Mouse (Mus musculus) gastrocnemius, postnatal 10 days (tissue): Measurements from ENCODE around the gene Gm14226. TPM values are rescaled to one million over a fixed set of nuclear protein-coding genes. Genes with fewer than 3 reads are reported as not detected.
"Not testable (repeated sequence)": the region's sequence is repeated elsewhere in the genome, so short reads cannot be mapped to it uniquely, and the experiment has no call there.

Source experiments
- DNase-seq: peaks from one replicate; pipeline ENCODE4 v3.0.0; 2021; ENCODE audit warnings: mixed read lengths
- long read RNA-seq, 2 experiments: library from polyadenylated mRNA; stranded (forward); transcript quantifications; one replicate each; pipeline ENCODE4 v2.0.0; 2021
- total RNA-seq, 2 experiments: library from RNA; stranded (reverse); gene quantifications; 2 replicates each; pipeline ENCODE4 v1.2.3; 2021

Gene Gm14226
- total RNA-seq: not detected
- long read RNA-seq, experiment 1: 0 reads
- long read RNA-seq, experiment 2: 0 reads

GRCm38 (mm10) chr2:155018251-155018755 lies at the start of gene Gm14226:
Gene Gm14226, plus strand, starts transcription at chr2:155018266.
- DNase-seq: not testable (repeated sequence)

- not testable (repeated sequence) for DNase-seq
Measured at GRCm38 (mm10) chr2:154969740-154970397, 48.2 kb upstream of the Gm14226 start.

DNA sequence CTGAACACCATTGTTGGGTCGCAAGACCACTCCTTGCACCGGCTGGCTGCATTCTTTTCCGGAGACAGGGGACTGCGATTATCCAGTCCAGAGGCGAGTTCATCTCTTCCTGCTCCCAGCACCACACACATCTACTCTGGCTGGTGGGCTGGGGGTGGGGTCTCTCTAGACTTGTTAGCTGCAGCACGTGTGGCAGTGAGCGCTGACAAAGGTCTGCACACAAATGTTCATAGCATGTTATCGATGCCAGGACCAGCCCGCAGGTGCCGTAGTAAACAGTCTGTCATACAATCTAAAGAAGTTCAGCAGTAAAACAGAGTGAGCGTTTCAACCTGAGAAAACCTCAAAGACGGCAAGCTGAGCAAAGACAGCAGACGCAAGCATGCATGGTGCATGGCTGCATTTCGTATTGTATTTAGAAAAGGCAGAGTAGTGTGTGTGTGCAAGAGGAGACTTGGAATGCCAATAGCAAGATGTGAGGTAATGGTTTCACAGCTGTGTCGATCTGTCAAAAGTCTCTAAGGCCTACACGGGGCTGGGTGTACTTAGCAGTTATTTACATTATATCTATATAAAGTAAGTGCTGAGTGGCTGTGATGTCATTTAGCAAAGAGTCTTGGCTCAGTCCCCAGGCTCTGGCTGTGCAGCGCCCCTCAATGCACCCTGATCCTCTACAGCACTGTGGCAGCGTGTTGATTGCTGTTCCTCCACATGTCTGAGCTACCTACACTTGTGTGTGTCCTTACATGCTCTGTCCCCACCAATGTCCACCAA lies 46.0 kb upstream of the Gm14226 start:
- DNase-seq: no peak

DNA sequence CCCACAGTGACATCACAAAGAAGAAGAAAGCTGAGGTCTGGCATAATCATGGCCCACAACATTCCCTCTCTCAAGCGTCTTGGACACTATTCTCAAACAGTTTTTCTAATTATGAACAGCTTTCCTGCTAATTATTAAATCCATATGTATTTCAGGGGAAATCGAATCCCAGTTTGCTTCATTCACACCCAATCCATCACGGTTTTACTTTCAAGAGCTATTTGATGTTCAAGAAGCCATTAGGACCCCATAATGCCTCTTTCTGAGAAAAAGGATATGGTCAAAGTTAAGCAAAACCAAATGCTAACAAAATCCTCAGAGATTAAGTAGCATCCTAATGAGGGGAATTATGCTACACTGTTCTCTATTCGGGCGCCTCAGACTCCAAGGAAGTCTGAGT lies 45.1 kb upstream of the Gm14226 start:
- no peak for DNase-seq

- DNase-seq: no peak
Measured at GRCm38 (mm10) chr2:154986609-154987008, 31.5 kb upstream of the Gm14226 start.

DNA sequence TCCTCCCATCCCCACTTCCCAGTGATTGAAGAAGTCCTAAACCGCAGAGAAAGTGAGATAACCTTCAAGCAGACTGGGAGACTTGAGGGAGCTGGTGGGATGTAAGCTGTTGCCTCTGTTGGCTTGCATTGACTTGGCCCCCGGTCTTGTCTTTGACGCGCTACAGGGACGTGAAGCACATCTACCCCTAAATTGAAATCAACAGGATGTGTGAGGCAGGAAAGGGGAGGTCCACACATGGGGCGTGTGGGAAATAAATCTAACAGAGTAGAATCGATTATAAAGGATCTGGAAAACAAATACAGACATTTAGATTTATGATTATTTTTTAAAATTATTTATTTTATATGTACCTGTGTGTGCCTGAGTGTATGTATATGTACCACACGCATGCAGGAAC lies 26.7 kb upstream of the Gm14226 start:
- DNase-seq: no peak

DNA sequence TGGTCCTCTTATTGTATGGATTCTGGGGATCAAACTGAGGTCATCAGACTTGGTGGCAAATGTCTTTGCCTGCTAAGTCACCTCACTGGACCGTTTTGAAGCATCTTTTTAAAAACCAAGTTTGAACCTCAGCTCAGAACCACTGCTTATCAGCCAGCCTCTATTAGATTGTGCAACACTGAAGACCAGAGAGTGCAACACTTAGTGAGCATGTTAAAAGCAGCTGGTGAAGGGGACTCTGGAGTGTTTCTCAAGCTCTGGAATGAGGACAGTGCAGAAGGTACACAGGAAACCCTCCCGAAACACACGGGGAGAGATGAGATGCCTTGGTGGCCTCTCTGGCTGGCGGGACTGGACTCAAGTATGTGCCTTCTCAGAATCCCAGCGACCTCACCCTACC lies 26.0 kb upstream of the Gm14226 start:
- no peak for DNase-seq

DNA sequence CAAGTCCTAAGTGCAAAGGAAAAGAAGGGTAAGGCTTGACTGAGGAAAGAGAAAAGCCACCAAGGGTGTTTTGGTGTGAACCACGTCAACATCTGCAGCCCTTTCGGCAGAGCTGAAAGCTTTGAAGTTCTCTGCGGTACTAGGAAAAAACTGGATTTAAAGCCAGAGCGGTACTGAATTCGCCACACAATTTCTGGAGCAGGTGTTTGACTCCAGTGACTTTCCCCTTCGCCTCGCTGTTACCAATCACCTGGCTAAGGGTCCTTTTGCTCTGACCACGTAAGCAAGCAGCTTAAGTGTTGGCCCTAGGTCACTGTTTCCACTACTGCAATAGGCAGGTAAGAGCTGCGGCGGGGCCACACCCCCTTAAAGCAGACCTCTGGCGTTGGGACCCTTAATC lies 12.6 kb upstream of the Gm14226 start:
- DNase-seq: no peak

- DNase-seq: no peak
Measured at GRCm38 (mm10) chr2:155011086-155011656, 6.9 kb upstream of the Gm14226 start.

DNA sequence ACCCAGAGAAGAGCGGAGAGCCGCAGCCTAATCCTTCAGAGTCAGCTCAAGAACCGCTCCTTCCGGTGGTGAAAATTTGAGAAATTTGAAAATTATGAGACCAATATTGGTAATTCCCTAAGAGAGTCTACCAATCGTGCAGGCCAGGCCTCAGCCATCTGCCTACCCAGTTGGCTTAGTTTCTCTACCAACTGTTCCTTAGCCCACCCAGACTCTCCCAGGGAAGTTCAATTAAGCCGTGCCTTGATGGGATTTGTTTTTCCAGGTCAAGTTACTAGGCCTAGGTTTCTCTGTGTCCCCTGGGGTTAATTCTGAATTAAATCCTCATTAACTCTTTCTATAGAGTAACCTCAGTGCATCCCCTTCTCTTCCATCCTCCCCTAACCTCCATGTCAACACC lies 5.1 kb upstream of the Gm14226 start:
- no peak for DNase-seq

DNA sequence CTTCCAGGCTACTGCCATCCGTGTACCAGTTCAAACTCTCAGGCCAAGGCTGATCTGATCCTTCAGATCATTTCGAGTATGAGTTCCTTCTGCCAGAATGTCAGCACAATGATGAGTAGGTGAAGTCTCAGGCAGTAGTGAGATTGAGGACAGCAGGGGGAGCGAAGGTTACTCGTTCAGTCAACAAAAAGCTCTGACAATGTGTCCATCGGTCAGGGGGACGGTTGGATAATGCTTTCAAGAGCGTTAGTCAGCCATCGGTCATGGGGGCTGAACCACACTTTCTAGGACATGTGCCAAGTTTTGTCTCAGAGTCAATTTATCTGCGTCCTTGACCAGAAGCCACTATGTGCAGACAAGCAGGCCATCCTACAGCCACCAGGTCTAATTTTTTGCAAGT lies 1.3 kb upstream of the Gm14226 start:
- not testable (repeated sequence) for DNase-seq

GRCm38 (mm10) chr2:155018762-155019641 lies 936 bp downstream of the Gm14226 start:
- DNase-seq: peak; percentile 56

DNA sequence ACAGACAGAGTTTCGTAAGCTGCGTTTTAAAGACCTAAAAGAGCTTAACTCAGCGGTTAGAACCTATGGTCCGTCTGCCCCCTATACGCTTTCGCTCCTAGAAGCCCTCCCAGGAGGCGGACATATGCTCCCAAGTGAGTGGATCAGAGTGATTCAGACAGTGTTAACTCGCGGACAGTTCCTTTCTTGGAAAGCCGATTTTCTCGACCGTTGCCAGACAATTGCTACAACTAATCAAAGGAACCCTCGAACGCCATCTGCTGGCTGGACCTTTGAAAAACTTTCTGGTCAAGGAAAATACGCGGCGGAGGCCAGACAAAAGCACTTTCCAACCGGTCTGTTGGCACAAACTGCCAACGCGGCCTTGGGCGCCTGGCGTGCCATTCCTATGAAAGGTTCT lies 1.6 kb downstream of the Gm14226 start:
- DNase-seq: peak; percentile 91

GRCm38 (mm10) chr2:155020247-155020826 lies 2.3 kb downstream of the Gm14226 start:
- not testable (repeated sequence) for DNase-seq

- DNase-seq: no peak
Measured at GRCm38 (mm10) chr2:155030831-155031230, 12.8 kb downstream of the Gm14226 start.

DNA sequence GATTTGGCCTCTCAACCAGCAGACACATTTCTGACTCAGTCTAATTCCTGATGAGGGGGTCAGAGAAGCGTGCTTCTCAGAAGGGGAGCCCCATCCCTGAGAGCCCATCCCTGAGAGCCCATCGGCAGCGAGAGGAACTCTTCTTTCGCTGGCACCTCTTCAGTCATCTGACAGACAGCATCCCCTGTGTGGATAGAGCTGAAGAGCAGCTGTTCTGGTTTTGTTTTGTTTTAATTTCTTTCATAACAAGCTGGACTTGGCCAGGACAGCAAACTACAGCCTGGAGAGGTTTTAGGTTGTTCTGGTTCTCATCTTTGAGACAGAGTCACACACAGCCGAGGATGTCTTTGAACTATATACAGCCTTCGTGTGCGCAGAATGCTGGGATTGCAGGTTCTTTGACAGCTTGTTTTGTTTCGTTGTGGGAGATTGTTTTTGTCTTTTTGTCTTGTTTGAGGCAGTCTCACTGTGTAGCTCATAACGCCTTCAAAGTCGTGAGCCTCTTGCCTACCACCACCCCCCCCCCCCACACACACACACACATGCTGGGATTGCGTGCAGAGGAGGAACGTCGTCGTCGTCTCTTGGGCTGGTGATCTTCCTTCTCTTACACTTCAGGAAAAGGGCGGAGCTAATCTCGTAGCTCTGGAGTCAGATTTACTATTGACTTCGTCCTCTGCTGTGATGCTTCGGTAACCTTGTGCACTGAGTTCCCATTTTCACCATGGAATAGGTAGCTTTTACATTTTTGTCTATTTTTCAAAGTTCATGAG lies 15.1 kb downstream of the Gm14226 start:
- DNase-seq: no peak

DNA sequence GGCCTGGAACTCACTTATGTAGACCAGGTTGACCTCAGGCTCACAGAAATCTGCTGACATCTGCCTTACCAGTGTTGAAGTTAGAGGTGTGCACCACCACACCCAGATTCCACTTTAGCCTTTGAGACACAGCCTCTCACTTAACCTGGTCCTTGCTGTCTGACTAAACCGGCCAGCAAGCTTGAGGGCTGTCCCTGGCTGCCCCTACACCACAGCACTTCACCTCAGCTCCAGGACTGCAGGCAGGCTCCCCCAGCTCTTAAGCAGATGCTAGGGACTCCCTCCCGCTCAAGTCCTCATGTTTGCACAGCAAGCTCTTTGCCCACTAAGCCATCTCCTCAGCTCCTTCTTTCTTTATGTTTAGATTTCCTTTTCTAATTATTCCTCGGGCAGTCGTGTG lies 21.9 kb downstream of the Gm14226 start:
- DNase-seq: no peak

DNA sequence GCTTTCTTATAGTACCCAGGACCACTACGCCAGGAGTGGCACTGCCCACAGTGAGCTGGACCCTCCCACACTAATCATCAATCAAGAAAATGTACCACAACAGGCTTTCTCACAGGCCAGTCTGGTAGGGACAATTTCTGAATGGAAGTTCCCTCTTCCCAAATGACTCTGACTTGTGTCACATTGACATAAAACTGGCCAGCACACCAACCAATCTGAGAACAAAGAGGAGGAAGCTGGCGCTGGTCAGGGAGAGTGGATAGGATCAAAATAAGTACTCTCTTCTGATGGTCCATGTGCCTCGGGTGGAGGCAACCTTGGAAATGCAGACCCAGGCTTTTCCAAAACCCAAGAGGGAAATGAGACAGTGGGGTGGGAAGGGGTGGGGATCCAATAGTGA lies 26.5 kb downstream of the Gm14226 start:
- no peak for DNase-seq

DNA sequence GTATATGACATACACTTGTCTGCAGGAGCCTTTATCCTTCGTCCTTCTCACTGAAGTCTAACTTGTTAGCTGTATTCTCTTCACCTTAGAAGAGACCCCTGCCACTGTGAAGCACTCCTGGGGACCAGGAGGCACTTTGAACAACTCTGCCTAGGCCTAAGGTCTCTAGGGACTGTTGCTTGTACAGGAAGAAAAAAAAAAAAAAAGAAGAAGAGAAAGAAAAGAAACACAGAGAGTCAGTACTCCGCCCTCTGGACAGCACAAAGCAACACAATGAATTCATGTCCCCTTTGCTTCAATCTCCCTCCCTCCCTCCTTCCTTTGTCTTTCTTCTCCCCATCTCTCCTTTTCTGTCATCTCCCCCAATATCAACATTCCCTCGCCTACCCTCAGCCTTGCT lies 27.0 kb downstream of the Gm14226 start:
- no peak for DNase-seq

GRCm38 (mm10) chr2:155046803-155047202 lies 28.7 kb downstream of the Gm14226 start:
- no peak for DNase-seq
